ENCODE assay signal across 8 mouse cellular contexts in the genomic region with DNA sequence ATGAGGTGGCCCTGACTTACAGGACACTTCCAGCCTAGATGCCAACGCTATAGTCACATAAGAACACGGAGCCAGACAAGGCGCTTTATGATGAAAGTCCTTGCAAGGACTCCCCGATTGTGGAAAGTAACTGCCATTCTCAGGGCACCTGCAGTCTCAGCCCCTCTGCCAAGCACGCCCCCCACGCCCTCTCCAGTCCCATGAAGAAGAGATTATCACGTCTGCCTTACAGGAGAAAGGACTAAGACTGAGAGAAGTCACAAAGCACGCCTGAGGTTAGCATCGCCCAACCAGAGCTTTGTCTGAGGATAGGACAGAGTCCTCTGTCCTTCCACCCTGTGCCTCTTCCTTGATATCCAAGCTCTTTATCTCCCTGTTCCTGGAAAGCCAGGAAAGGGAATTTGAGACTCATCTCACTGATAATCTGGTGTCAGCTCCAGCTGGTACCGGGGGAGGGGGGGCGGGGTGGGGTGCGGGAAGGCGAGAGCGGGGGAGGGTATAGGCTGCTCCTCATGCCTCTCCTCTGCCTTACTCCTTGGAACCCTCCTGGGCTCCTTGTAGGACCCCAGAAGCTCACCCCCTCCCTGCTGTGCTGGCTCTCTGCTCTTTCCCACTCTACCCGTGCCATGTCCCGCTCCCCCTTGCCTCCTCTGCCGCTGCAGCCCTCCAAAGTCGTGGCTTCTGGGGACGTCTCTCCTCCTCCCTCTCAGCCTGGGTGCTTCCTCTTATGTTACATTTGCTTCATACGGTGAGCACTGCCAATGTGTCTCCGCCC.
A peak's percentile ranks its signal among the peaks of the same experiment; 100 is the strongest.
DNase-seq lines count a peak whose midpoint lies in the region; ATAC-seq and TF ChIP-seq lines count a peak whose summit lies in the region.

No protein-coding gene starts in this region.

- peak overlapping the region; percentile 1; the same call in 1 of the 2 replicates for H3K4me3 ChIP-seq in kidney, embryonic 14.5 days (ENCODE audit: low read length)
- 0 out of 2 replicates have a peak overlapping the region, but pooled peaks have one; percentile 10 for H3K4me3 ChIP-seq in embryonic facial prominence, embryonic 12.5 days
- no peak overlapping the region for H3K4me3 ChIP-seq in intestine, embryonic 16.5 days (ENCODE audit: low read length)
- peak overlapping the region; percentile 17 for H3K4me3 ChIP-seq in neural tube, embryonic 13.5 days
- no peak overlapping the region for H3K4me3 ChIP-seq in kidney, adult 2 months (ENCODE audit: insufficient read depth, low read depth, low read length)

- WGBS in kidney, embryonic 14.5 days, result 4% methylated on average over 21 of the region's 21 CpGs
- WGBS in embryonic facial prominence, embryonic 12.5 days, result 1% methylated on average over 19 of the region's 21 CpGs
- WGBS in intestine, embryonic 16.5 days, result 7% methylated on average over 21 of the region's 21 CpGs
- 6% methylated on average over 21 of the region's 21 CpGs for WGBS in neural tube, embryonic 13.5 days
- 9% methylated on average over 21 of the region's 21 CpGs for WGBS in kidney, adult 2 months

- H3K4me1 ChIP-seq in kidney, embryonic 14.5 days (ENCODE audit: control insufficient read depth, insufficient read depth, low read length), result peaks cover 10% of the 10 kb centered on the region; the same call in 1 of the 2 replicates
- peaks cover 11% of the 10 kb centered on the region for H3K4me1 ChIP-seq in embryonic facial prominence, embryonic 12.5 days
- peaks cover 9% of the 10 kb centered on the region for H3K4me1 ChIP-seq in intestine, embryonic 16.5 days (ENCODE audit: control insufficient read depth, insufficient read depth, low read length)
- peaks cover 31% of the 10 kb centered on the region for H3K4me1 ChIP-seq in neural tube, embryonic 13.5 days (replicated peaks)
- no peaks in the 10 kb centered on the region for H3K4me1 ChIP-seq in kidney, adult 2 months (ENCODE audit: control insufficient read depth, insufficient read depth, low read length)

- ATAC-seq in kidney, embryonic 14.5 days (ENCODE audit: low FRiP score, low TSS enrichment), result peak; percentile 44; the same call in 1 of the 2 replicates
- no peak; the same call in 1 of the 2 replicates for ATAC-seq in embryonic facial prominence, embryonic 12.5 days (ENCODE audit: insufficient number of reproducible peaks, insufficient read depth, low FRiP score, low TSS enrichment)
- no peak for ATAC-seq in intestine, embryonic 16.5 days
- ATAC-seq in neural tube, embryonic 13.5 days (ENCODE audit: low read depth), result peak; percentile 45

- H3K9ac ChIP-seq in kidney, embryonic 14.5 days (ENCODE audit: low read depth, low read length), result no peak overlapping the region
- no peak overlapping the region for H3K9ac ChIP-seq in embryonic facial prominence, embryonic 12.5 days
- H3K9ac ChIP-seq in intestine, embryonic 16.5 days (ENCODE audit: low read depth, low read length), result no peak overlapping the region
- peak overlapping the region; percentile 63 for H3K9ac ChIP-seq in neural tube, embryonic 13.5 days

- no peaks in the 10 kb centered on the region for H3K9me3 ChIP-seq in kidney, embryonic 14.5 days (ENCODE audit: control insufficient read depth, low read length)
- no peaks in the 10 kb centered on the region for H3K9me3 ChIP-seq in embryonic facial prominence, embryonic 12.5 days
- H3K9me3 ChIP-seq in intestine, embryonic 16.5 days (ENCODE audit: control insufficient read depth, low read length), result no peaks in the 10 kb centered on the region
- H3K9me3 ChIP-seq in neural tube, embryonic 13.5 days, result no peaks in the 10 kb centered on the region

- peaks cover 6% of the 10 kb centered on the region; the same call in 1 of the 2 replicates for H3K27me3 ChIP-seq in kidney, embryonic 14.5 days (ENCODE audit: control insufficient read depth, insufficient read depth, low read length)
- peaks cover 18% of the 10 kb centered on the region for H3K27me3 ChIP-seq in embryonic facial prominence, embryonic 12.5 days
- H3K27me3 ChIP-seq in intestine, embryonic 16.5 days (replicated peaks; ENCODE audit: control insufficient read depth, insufficient read depth, low read length), result peaks cover 18% of the 10 kb centered on the region
- H3K27me3 ChIP-seq in neural tube, embryonic 13.5 days, result peaks cover 3% of the 10 kb centered on the region; the same call in 1 of the 2 replicates
- H3K27me3 ChIP-seq in kidney, adult 2 months (replicated peaks; ENCODE audit: control insufficient read depth, insufficient read depth, low read length), result 0 out of 2 replicates have a peak, but pooled peaks cover 1% of the 10 kb centered on the region

- no peak for TF ChIP-seq POLR2A in kidney, adult 2 months (IDR thresholded peaks at IDR 0.05; ENCODE audit: low read depth, low read length)

- no peak for DNase-seq in kidney, adult 11 months
- no peak for DNase-seq in thymus, postnatal 36 days
- DNase-seq in kidney, adult 2 months, result no peak
- no peak for DNase-seq in cerebellum, adult 8-10 months

- H3K36me3 ChIP-seq in kidney, embryonic 14.5 days (ENCODE audit: control insufficient read depth, insufficient read depth, low read length), result no peaks in the 10 kb centered on the region
- H3K36me3 ChIP-seq in embryonic facial prominence, embryonic 12.5 days, result no peaks in the 10 kb centered on the region
- no peaks in the 10 kb centered on the region for H3K36me3 ChIP-seq in intestine, embryonic 16.5 days (ENCODE audit: control insufficient read depth, insufficient read depth, low read length)
- no peaks in the 10 kb centered on the region for H3K36me3 ChIP-seq in neural tube, embryonic 13.5 days
- H3K36me3 ChIP-seq in kidney, adult 2 months (ENCODE audit: control insufficient read depth, insufficient read depth, low read length), result no peaks in the 10 kb centered on the region

- peak overlapping the region; percentile 31 for H3K4me2 ChIP-seq in kidney, embryonic 14.5 days (replicated peaks; ENCODE audit: low read depth, low read length)
- peak overlapping the region; percentile 45 for H3K4me2 ChIP-seq in embryonic facial prominence, embryonic 12.5 days (replicated peaks)
- H3K4me2 ChIP-seq in intestine, embryonic 16.5 days (ENCODE audit: low read depth, low read length), result peak overlapping the region; percentile 12; the same call in 1 of the 2 replicates
- peak overlapping the region; percentile 47 for H3K4me2 ChIP-seq in neural tube, embryonic 13.5 days

- H3K27ac ChIP-seq in kidney, embryonic 14.5 days (ENCODE audit: low read depth, low read length), result no peak overlapping the region
- H3K27ac ChIP-seq in embryonic facial prominence, embryonic 12.5 days, result no peak overlapping the region
- H3K27ac ChIP-seq in intestine, embryonic 16.5 days (ENCODE audit: low read length), result no peak overlapping the region
- peak overlapping the region; percentile 88 for H3K27ac ChIP-seq in neural tube, embryonic 13.5 days (replicated peaks)
- H3K27ac ChIP-seq in kidney, adult 2 months (ENCODE audit: insufficient read depth, low read depth, low read length), result no peak overlapping the region

- TF ChIP-seq CTCF in kidney, adult 2 months (conservative IDR thresholded peaks at IDR 0.05; ENCODE audit: insufficient read depth, insufficient read length, low read depth, low read length), result no peak

Comparison
In these comparisons a context has a peak if more than half of its experiments do, and no peak if none do; other contexts are left out.
1. H3K4me3 ChIP-seq: peak in kidney, embryonic 14.5 days (single experiment), embryonic facial prominence, embryonic 12.5 days (single experiment) and neural tube, embryonic 13.5 days (single experiment); none in intestine, embryonic 16.5 days (single experiment) and kidney, adult 2 months (single experiment).
2. ATAC-seq: peak in kidney, embryonic 14.5 days (single experiment) and neural tube, embryonic 13.5 days (single experiment); none in embryonic facial prominence, embryonic 12.5 days (single experiment) and intestine, embryonic 16.5 days (single experiment).
3. Peak in every context shown above with its lines, with median percentiles within 50 percentile points of each other: H3K4me2 ChIP-seq.